Mouse (Mus musculus): ENCODE data around the gene Cpb2. TPM values are rescaled to one million over a fixed set of nuclear protein-coding genes. Genes with fewer than 3 reads are reported as not detected.
A peak's percentile ranks its signal among the peaks of the same experiment; 100 is the strongest.

Gene Cpb2
- polyA plus RNA-seq, 1 experiment from 2014 or later: not detected

DNA sequence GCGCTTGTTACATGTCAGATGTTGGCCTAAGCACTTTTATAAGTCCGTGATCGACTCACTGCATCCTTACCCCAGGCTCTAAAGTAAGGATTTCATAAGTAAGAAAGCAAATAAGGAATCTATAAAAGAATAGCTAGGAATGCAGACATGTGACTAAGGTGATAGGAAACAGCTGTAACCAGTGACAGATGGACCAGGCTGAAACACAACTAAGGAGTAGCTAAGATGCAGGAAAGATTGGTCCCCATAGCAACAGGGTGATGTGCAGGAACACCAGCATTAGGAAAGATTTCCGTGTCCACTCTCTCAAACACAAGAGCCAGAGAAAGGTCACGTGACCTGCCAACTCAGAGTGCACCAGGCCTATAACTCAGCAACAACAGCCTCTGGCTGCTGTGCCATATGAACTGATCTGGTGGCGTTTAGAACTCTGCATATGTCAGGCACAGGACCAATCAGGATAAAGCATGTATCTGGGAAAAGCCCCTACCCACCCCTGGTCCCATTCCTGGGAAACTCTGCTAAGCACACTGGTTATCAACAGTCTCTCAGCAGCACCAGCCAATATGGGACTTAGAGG, 33.4 kb upstream of the Cpb2 start:
- H3K9ac ChIP-seq (replicated peaks; ENCODE audit: low read length): no peak overlapping the region
- DNase-seq (ENCODE audit: low spot score): peak; percentile 40

GRCm38 (mm10) chr14:75213752-75214151, 28.3 kb upstream of the Cpb2 start:
- H3K4me3 ChIP-seq (ENCODE audit: low read depth, low read length): no peak overlapping the region
- no peaks in the 10 kb centered on the region for H3K4me1 ChIP-seq (ENCODE audit: control insufficient read depth, insufficient read depth, low read length)
- H3K27ac ChIP-seq (replicated peaks; ENCODE audit: low read depth, low read length): no peak overlapping the region
- H3K4me2 ChIP-seq (ENCODE audit: low read depth, low read length): no peak overlapping the region
- DNase-seq (ENCODE audit: low spot score): no peak
- ATAC-seq (replicated peaks; ENCODE audit: insufficient number of reproducible peaks, low FRiP score, low TSS enrichment, low read depth): no peak
- no peaks in the 10 kb centered on the region for H3K9me3 ChIP-seq (replicated peaks; ENCODE audit: control insufficient read depth, low read length)
- H3K36me3 ChIP-seq (replicated peaks; ENCODE audit: control insufficient read depth, insufficient read depth, low read depth, low read length): no peaks in the 10 kb centered on the region
- no peaks in the 10 kb centered on the region for H3K27me3 ChIP-seq (ENCODE audit: control insufficient read depth, insufficient read depth, low read length)
- WGBS: 89% methylated on average over 11 of the region's 11 CpGs
- no peak overlapping the region for H3K9ac ChIP-seq (replicated peaks; ENCODE audit: low read length)

More for the DNA sequence above, 33.4 kb upstream of the Cpb2 start:
- H3K4me1 ChIP-seq (ENCODE audit: control insufficient read depth, insufficient read depth, low read length): no peaks in the 10 kb centered on the region
- H3K9me3 ChIP-seq (replicated peaks; ENCODE audit: control insufficient read depth, low read length): no peaks in the 10 kb centered on the region
- 61% methylated on average over 6 of the region's 6 CpGs for WGBS
- no peak overlapping the region for H3K4me3 ChIP-seq (ENCODE audit: low read depth, low read length)
- H3K27ac ChIP-seq (replicated peaks; ENCODE audit: low read depth, low read length): no peak overlapping the region
- H3K27me3 ChIP-seq (ENCODE audit: control insufficient read depth, insufficient read depth, low read length): no peaks in the 10 kb centered on the region
- no peaks in the 10 kb centered on the region for H3K36me3 ChIP-seq (replicated peaks; ENCODE audit: control insufficient read depth, insufficient read depth, low read depth, low read length)
- H3K4me2 ChIP-seq (ENCODE audit: low read depth, low read length): no peak overlapping the region
- peak; percentile 29; the same call in 1 of the 2 replicates for ATAC-seq (replicated peaks; ENCODE audit: insufficient number of reproducible peaks, low FRiP score, low TSS enrichment, low read depth)

DNA sequence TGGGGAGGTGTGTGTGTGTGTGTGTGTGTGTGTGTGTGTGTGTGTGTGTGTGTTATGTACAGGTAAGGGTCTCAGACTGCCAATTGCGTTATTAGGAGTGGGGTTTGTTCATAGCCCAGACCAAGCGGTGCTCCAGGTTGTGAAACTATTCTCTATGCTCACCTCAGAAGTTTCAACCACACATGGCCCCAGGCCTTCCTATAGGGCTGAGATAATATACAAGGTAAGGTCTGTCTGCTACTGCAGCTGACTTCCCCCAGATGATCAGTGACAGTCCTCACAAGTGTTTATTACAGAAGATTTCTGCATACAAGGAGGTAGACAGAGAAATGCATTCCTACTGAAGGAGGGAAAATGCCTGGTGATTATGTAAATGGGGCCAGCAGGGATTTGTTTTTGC, 23.2 kb upstream of the Cpb2 start:
- DNase-seq (ENCODE audit: low spot score) (no peak), ATAC-seq (replicated peaks; ENCODE audit: insufficient number of reproducible peaks, low FRiP score, low TSS enrichment, low read depth) (no peak)
- Histone ChIP-seq H3K4me1 (ENCODE audit: control insufficient read depth, insufficient read depth, low read length) (no peaks in the 10 kb centered on the region), H3K9me3 (replicated peaks; ENCODE audit: control insufficient read depth, low read length) (no peaks in the 10 kb centered on the region), H3K4me3 (ENCODE audit: low read depth, low read length) (no peak overlapping the region), H3K36me3 (replicated peaks; ENCODE audit: control insufficient read depth, insufficient read depth, low read depth, low read length) (no peaks in the 10 kb centered on the region), H3K27me3 (ENCODE audit: control insufficient read depth, insufficient read depth, low read length) (no peaks in the 10 kb centered on the region), H3K9ac (replicated peaks; ENCODE audit: low read length) (no peak overlapping the region), H3K27ac (replicated peaks; ENCODE audit: low read depth, low read length) (no peak overlapping the region), H3K4me2 (ENCODE audit: low read depth, low read length) (no peak overlapping the region)
- WGBS: 89% methylated on average over 2 of the region's 2 CpGs

GRCm38 (mm10) chr14:75219250-75219913, 22.7 kb upstream of the Cpb2 start:
- no peak for DNase-seq (ENCODE audit: low spot score)
- Histone ChIP-seq H3K36me3 (replicated peaks; ENCODE audit: control insufficient read depth, insufficient read depth, low read depth, low read length) (no peaks in the 10 kb centered on the region), H3K9ac (replicated peaks; ENCODE audit: low read length) (no peak overlapping the region), H3K4me1 (ENCODE audit: control insufficient read depth, insufficient read depth, low read length) (no peaks in the 10 kb centered on the region), H3K27ac (replicated peaks; ENCODE audit: low read depth, low read length) (no peak overlapping the region), H3K9me3 (replicated peaks; ENCODE audit: control insufficient read depth, low read length) (no peaks in the 10 kb centered on the region), H3K4me2 (ENCODE audit: low read depth, low read length) (no peak overlapping the region), H3K27me3 (ENCODE audit: control insufficient read depth, insufficient read depth, low read length) (no peaks in the 10 kb centered on the region), H3K4me3 (ENCODE audit: low read depth, low read length) (no peak overlapping the region)
- 77% methylated on average over 5 of the region's 5 CpGs for WGBS
- no peak for ATAC-seq (replicated peaks; ENCODE audit: insufficient number of reproducible peaks, low FRiP score, low TSS enrichment, low read depth)

DNA sequence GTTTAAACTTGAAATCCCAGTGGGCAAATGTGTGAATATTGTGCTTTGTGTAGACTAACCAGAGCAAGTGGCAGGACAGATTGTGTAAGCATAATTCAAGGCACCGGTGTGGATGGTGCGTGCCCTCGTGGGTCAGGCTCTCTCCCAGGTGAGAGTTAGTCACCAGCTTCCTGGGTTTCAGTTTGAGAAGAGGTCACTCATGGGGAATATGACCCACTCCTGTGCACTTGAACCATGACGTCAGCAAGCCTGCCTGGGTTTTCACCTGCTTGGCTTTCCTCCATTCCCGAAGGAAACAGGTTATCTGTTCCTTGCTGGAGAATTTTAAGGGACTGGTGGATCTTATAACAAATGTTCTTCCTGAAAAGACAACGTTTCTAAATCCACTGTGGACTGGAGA, 19.7 kb upstream of the Cpb2 start:
- Histone ChIP-seq H3K9ac (replicated peaks; ENCODE audit: low read length) (no peak overlapping the region), H3K4me2 (ENCODE audit: low read depth, low read length) (no peak overlapping the region), H3K27me3 (ENCODE audit: control insufficient read depth, insufficient read depth, low read length) (no peaks in the 10 kb centered on the region), H3K27ac (replicated peaks; ENCODE audit: low read depth, low read length) (no peak overlapping the region), H3K4me1 (ENCODE audit: control insufficient read depth, insufficient read depth, low read length) (no peaks in the 10 kb centered on the region), H3K9me3 (replicated peaks; ENCODE audit: control insufficient read depth, low read length) (no peaks in the 10 kb centered on the region), H3K4me3 (ENCODE audit: low read depth, low read length) (no peak overlapping the region), H3K36me3 (replicated peaks; ENCODE audit: control insufficient read depth, insufficient read depth, low read depth, low read length) (no peaks in the 10 kb centered on the region)
- ATAC-seq (replicated peaks; ENCODE audit: insufficient number of reproducible peaks, low FRiP score, low TSS enrichment, low read depth): no peak
- 83% methylated on average over 6 of the region's 6 CpGs for WGBS
- DNase-seq (ENCODE audit: low spot score): no peak

DNA sequence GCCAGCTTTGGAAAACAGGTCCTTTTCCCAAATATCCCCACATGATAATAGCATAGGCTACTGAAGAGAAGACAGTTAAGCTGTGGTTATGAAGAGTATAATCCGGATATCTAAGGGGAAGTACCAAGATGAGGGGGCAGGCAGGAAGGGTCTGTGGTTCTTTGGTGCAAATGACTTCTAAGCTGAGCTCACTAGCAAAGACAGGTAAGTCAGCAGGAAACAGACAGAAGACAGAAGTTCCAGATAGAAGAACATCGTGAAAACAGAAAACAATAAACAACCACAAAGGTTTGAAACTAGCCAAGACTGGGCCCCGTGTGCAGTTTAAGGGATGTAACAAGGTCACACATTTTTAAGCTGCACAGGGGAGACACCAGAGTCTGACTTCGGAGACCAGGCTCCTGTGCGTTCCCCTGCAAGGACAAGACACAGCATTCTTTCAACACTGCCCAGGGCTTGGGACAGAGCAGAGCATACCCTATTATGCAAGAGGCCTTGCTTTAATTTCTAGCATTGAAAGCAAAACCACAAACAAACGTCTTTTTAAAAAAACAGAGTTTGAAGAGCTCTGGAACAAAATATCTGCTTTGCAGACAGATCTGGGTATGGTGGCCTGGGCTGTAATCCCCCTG, 14.5 kb upstream of the Cpb2 start:
- no peak overlapping the region for H3K27ac ChIP-seq (replicated peaks; ENCODE audit: low read depth, low read length)
- H3K36me3 ChIP-seq (replicated peaks; ENCODE audit: control insufficient read depth, insufficient read depth, low read depth, low read length): no peaks in the 10 kb centered on the region
- H3K9ac ChIP-seq (replicated peaks; ENCODE audit: low read length): no peak overlapping the region
- no peak for ATAC-seq (replicated peaks; ENCODE audit: insufficient number of reproducible peaks, low FRiP score, low TSS enrichment, low read depth)
- H3K4me3 ChIP-seq (ENCODE audit: low read depth, low read length): no peak overlapping the region
- H3K4me1 ChIP-seq (ENCODE audit: control insufficient read depth, insufficient read depth, low read length): no peaks in the 10 kb centered on the region
- WGBS: 77% methylated on average over 6 of the region's 6 CpGs
- H3K9me3 ChIP-seq (replicated peaks; ENCODE audit: control insufficient read depth, low read length): no peaks in the 10 kb centered on the region
- DNase-seq (ENCODE audit: low spot score): no peak
- H3K4me2 ChIP-seq (ENCODE audit: low read depth, low read length): no peak overlapping the region
- H3K27me3 ChIP-seq (ENCODE audit: control insufficient read depth, insufficient read depth, low read length): no peaks in the 10 kb centered on the region

DNA sequence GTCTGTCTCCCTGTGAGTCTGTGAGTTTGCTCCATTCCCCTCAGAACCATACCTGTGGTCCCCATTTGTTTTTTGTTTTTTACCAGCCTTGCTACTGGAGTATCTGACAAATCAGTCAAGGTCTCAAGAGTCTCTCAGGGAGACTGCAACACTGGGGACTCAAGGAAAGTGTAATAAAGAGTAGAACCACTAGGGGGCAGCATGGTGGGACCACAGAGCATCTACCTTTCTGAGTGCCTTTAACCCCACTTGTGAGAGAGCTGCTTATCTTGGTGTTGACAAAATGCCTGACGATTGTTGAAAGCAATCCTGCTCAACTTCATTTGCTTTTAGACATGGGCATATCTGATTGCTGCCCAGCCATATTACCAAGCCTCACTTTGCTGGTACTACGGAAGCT, 12.3 kb upstream of the Cpb2 start:
- Histone ChIP-seq H3K9me3 (replicated peaks; ENCODE audit: control insufficient read depth, low read length) (no peaks in the 10 kb centered on the region), H3K4me3 (ENCODE audit: low read depth, low read length) (no peak overlapping the region), H3K9ac (replicated peaks; ENCODE audit: low read length) (no peak overlapping the region), H3K36me3 (replicated peaks; ENCODE audit: control insufficient read depth, insufficient read depth, low read depth, low read length) (no peaks in the 10 kb centered on the region), H3K27ac (replicated peaks; ENCODE audit: low read depth, low read length) (no peak overlapping the region), H3K4me1 (ENCODE audit: control insufficient read depth, insufficient read depth, low read length) (no peaks in the 10 kb centered on the region), H3K4me2 (ENCODE audit: low read depth, low read length) (no peak overlapping the region), H3K27me3 (ENCODE audit: control insufficient read depth, insufficient read depth, low read length) (no peaks in the 10 kb centered on the region)
- ATAC-seq (replicated peaks; ENCODE audit: insufficient number of reproducible peaks, low FRiP score, low TSS enrichment, low read depth): no peak
- 72% methylated on average over 2 of the region's 2 CpGs for WGBS
- DNase-seq (ENCODE audit: low spot score): peak; percentile 69

DNA sequence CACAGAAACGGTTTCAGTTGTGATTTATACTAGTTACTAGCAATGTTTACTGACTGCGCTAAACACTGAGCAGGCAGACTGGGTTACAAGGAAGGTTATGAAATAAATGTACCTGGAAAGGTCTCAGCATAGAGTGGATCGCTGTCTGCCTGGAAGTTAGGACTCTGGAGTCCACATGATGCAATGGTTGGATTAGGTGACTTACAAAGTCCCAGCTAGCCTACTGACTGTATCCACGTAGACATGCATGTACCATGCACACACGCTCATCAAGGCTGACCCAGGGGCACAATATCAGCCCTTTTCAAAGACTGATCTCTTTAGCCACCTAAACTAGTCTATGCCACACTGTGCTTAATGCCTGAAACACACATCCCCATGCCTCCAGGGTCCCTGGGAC, 9.0 kb upstream of the Cpb2 start:
- no peaks in the 10 kb centered on the region for H3K36me3 ChIP-seq (replicated peaks; ENCODE audit: control insufficient read depth, insufficient read depth, low read depth, low read length)
- H3K4me2 ChIP-seq (ENCODE audit: low read depth, low read length): no peak overlapping the region
- no peak overlapping the region for H3K9ac ChIP-seq (replicated peaks; ENCODE audit: low read length)
- no peaks in the 10 kb centered on the region for H3K4me1 ChIP-seq (ENCODE audit: control insufficient read depth, insufficient read depth, low read length)
- no peak overlapping the region for H3K4me3 ChIP-seq (ENCODE audit: low read depth, low read length)
- DNase-seq (ENCODE audit: low spot score) (no peak), ATAC-seq (replicated peaks; ENCODE audit: insufficient number of reproducible peaks, low FRiP score, low TSS enrichment, low read depth) (no peak)
- H3K9me3 ChIP-seq (replicated peaks; ENCODE audit: control insufficient read depth, low read length): no peaks in the 10 kb centered on the region
- H3K27ac ChIP-seq (replicated peaks; ENCODE audit: low read depth, low read length): no peak overlapping the region
- 79% methylated on average over 5 of the region's 5 CpGs for WGBS
- no peaks in the 10 kb centered on the region for H3K27me3 ChIP-seq (ENCODE audit: control insufficient read depth, insufficient read depth, low read length)
